Mouse (Mus musculus): ENCODE results near the gene Impg2.

The Impg2 gene

DNA sequence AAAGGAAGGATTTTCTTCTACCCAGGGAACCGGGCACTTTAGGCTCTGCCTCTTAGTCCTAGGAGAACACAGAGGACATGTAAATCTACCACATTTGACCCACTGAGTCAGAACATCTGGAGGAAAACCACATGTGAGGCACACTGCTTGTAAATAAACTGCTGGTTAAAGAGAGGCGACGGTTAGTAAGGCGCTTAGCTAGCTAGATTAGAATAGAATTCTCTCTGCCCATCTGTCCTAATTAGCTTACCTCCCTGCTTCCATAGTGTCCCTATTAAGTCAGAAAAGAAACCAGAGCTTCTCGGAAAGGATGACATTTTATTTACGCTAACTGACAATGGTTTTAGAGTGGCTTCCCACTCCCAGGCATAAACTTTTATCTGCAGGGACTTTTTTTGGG lies at the start of gene Impg2:
Impg2 (plus strand) TSS at position 263 of the 400 bp plus-strand sequence.
- no peak for DNase-seq

DNA sequence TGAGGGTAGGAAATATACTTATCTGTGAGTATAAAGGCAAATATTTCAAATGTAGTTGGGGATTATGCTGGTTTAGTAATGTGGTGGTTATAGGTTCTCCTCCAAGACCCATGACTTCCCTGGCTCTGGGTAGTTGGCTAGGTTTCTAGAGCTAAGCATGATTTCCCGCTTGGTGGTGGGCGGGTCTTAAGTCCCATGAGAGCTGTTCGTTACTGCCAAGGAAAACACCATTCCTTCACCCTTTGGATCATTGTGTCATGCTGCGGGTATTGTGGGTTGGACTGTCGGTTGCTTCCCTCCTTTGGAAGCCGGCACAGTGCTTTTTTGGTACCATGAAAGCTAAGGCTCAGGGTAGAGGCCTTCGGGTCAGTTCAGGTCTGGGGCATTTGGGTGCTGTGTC lies 40.6 kb upstream of the Impg2 start:
- no peak for DNase-seq

DNA sequence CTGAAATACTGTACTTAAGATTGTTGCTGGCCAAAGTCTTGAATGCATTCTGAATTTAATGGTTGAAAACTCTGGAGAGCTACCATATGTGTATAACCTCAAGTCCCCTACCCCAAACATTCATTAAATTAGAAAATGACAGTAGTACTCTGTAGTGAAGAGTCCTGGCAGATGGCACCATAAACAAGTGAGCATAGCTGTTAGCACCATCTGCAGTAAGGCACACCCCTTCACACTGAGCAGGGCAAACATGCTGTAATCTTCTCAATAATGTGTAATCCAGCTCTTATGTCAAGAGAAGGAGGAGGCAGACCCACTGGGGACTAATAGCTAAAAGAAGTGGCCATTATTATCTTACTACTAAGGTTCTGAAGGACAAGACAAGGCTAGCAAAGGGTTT lies 33.9 kb upstream of the Impg2 start:
- DNase-seq: no peak

DNA sequence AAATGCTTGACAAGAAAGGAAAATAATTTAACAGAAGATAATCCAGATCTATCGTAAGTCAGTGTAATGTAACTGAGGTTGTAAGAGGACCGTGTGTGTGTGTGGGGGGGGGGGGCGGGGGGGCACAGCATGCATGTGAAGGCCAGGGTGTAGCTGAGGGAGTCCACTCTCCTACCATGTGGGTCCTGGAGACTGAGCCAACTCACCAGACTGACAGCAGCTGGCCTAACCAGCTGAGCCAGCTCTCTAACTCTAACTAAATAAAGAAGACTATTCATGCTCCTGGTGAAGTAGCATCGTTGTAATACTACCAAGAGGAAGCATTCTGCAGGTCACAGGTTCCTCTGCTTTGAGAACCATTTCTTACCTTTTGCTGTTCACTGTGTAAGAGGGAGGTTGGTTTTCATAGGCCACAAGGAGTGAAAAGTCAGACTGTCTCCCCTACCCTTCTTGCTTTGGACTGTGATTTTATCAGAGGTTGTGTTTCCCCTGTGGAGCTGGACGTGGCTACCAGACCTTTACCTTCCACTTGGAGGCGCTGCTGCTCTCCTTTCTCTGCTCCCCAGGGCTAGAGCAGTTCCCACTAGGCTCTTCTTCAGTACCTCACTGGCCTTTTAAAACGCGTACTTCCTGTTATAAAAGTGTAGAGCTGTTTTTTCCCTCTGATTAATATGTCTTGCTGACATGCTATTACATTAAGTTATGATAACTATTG lies 28.1 kb upstream of the Impg2 start:
- DNase-seq: peak in 1 of 2 experiments; percentile 17

DNA sequence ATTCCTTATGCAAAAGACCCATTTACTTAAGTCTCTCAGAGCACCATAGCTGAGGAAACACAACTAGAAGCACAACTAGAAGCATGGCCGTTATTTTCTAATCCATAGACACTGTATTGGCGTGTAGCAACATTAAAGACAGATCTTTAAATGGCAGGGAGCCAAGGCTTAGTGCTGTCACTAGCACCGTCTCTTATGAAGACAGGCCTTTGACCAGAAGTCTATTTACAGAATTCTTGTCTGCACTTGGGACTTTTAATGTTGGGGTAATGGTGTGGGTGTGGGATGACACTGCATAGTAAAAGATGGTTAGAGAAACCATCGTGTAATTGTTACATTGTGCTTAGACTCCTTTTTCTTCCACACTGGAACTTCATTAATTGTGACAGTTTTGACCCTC lies 17.2 kb upstream of the Impg2 start:
- DNase-seq: no peak

DNA sequence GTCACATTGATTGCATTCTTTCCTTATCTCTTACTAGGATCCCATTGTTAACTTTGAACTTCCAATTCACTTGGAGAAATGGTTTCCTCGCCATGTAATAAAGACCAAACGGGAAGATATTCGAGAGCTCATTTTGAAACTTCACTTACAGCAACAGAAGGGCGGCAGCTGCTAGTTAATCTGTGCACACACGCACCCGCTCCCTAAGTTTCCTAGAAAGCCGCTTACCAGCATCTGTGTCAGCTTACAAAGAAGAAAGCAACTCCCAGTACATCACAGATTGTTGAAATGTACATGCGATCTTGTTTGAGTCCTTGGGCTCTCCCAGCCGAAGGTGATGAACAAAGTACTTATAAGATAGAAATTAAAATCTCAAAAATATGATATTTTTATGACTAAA lies 15.9 kb upstream of the Impg2 start:
- DNase-seq: no peak

DNA sequence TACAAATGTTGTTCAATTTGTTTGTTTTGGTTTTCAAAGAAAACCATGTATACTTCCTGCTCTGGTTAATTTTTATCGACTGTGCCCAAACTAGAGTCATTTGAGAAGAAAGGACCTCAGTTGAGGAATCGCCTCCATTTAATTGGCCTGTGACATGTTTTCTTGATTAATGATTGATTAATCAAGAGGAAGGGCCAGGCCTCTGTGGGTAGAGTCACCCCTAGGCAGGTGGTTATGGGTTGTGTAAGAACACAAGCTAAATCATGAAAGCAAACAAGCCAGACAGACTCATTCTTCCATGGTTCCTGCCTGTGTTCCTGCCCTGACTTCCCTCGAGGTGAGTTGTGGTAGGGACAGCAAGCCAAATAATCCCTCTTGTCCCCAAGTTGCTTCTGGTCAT lies 8.6 kb downstream of the Impg2 start:
- no peak for DNase-seq

DNA sequence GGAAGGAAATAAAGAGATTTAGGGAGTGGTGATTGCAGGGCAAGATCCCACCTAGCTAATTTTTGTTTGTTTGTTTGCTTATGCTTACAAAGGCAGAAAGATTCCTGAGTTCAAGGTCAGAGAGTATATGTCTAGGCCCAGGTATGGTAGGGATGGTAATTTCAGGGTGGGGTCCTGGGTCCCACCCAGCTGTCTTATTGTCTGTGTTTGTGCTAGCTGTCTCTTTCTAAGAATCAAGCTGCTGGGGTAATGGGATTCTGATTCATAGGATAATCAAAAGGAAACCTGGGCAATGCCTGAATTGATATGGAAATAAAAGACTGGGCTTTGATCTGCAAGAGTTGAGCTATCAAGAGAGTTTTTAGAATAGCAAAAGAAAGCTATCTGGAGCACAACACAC lies 23.6 kb downstream of the Impg2 start:
- DNase-seq: no peak

DNA sequence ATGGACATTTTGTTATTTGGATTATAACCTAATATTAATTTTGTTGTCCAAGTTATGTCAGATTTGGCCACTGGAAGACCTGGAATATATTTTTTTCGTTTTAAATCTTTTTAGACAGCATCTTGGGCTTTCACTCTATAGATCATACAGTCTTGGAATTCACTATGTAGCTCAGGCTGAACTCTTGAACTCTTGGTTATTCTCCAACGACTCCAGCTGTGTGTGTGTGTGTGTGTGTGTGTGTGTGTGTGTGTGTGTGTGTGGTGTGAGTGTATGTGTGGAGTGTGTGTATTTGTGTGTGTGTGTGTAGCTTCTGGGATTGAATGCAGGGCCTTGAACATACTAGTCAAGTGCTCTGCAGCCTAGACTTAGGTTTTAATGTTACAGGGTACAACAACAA lies 25.3 kb downstream of the Impg2 start:
- no peak for DNase-seq

DNA sequence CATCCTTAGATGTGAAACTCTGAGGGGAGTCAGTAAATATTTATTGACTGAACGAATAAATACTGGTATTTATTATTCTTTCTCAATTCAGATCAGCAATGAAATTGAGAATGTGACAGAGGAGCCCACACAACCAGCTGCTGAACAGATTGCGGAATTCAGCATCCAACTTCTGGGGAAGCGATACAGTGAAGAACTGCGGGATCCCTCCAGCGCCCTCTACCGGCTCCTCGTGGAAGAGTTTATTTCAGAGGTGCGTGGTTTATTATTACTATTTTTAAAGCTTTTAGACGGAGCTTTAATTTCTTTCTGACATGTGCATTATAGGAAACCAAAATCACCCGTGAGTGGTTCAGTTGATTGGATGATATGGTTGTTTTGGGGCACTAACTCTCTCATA lies 27.2 kb downstream of the Impg2 start:
- DNase-seq: peak in 1 of 2 experiments; percentile 31

DNA sequence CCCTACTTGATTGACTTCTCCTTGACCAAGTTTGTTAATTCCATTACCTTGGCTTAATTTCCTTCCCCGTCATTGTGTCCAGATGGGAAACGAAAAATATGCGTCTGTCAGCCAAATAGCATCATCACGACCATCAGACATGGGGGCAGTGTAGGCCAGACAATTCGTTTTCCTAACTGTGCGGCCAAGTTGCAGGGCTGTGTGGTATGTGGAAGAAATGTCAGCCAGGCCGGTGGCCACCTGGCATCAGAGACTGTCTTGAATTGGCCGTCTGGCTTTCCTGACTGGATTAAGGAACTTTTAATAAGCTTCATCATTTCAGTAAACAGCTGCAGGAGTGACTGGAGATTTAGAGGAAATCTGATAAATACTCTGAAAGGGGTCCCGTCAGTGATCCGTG lies 28.6 kb downstream of the Impg2 start:
- peak; percentile 11 to 53 for DNase-seq

DNA sequence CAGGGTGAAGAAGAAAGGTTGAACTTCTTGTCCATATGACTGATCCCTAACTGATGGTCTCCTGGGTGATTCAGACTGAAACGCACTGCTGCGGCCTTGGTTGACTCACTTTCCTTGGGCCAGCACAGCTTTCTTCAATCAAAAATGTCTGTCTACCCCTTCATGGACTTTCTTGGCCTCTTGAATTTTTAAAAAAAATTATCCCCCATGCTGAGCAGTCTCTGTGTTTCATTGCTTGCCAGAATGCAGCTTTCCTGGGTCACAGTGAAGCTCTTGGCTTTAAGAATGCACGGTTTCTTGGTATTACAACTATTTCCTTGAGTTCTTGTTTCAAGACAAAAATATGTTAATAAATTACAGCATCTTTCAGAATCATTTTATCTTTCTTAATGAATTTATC lies 41.9 kb downstream of the Impg2 start:
- no peak for DNase-seq

DNA sequence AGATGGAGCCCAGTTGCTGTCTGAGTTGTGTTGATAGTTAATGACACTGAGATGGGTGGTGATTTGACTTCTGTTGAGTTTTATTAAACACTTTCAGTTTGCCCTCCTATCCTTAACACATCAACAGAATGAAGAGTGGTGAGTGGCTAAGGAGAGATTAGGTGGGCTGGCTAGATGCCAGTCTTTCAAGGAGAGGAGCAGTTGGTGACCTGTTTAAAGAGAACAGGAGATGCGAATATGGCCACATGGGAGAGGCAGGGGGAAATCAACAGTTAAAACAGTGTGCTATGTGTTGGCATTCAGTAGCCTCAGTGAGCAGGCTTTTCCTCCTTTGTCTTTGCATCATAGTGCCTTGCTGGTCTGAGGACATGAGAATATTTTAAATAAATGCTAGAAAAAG lies 69.8 kb downstream of the Impg2 start:
- DNase-seq: no peak

DNA sequence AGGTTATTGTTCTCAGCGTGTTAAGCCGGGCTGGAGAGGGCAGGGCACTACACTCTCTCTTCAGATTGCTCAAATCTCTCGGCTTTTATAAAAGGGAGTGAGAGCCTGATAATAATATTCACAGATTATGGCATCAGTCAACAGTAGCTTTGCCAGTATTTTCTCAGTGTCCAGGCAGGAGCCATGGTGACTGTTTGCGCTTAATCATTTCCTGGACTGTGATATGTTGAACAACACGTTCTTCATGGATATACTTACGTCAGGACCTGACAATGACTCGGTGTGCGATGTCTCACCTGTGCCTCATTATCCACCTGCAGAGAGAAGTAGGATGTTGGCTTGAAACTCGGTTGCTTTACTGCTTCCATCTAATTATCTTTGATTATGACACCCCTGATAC lies 74.9 kb downstream of the Impg2 start:
- no peak for DNase-seq

DNA sequence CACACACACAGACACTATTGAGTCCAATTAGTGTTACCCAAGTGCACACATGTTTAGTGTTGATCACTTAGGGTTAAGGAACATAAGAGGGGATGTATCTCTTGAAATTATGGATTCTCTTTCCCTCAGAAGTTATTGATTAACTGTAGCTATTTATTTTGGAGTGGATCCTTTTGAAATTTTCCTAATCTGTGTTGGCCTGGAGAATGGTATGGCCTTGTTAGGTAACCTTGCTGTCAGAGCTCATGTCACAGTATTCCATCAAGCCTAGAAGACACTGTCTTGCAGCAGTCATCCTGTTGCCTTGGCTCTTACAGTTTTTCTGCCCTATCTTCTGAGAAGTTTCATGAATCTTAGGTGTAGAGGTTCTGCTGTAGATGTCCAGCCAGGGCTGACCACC lies 75.6 kb downstream of the Impg2 start:
- no peak for DNase-seq

DNA sequence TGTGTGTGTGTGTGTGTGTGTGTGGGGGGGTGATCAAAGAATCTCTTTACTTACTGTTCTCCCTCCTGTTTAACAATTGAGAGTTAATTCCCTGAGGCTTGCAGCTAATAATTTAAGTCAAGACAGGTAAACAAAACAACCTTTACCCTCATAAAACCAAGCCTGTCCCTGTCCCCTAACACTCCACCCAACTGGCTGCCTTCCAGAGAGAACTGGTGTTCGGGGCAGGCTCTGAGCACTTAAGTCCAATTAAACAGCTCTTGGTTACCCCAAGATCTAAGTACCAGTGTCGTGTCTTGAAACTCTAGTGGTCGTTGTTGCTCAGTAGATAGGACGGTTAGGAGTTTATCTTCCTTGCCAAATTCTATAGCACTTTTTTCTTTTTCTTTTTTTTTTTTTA lies 77.2 kb downstream of the Impg2 start:
- no peak for DNase-seq

DNA sequence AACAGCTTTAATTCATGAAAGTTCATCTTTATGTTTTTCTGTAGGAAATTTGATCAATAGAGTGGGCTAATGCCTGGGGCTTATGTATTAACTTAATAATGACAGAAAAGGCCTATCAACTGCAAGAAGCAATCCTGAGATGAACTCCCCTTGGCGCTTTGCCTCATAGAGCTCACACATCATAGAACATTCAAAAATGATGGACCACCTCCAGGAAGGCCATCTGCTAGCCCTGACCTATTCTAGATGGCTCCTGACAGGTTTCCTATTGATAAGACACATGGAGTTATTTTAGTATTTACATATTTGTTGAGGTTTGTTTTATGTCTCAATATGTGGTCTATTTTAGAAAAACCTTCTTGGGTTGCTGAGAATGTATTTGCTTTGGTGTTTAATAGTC lies 79.2 kb downstream of the Impg2 start:
- no peak for DNase-seq

DNA sequence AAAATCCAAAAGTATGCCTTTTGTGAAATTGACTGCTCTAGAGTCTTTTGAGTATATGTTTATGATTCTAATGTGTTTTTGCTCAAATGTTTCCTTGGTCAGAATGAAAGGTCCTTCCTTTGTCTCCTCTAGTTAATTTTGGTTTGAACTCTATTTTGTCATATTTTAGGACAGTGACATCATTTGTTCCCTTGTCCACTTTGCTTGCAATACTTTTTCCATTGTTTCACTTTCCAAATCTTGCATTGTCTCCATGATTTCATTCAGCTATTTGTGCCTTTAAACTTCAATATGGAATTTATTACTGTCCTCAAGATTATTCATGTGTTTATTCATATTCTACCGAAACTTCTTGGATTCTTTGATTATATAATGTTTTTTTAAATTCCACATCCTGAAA lies 79.8 kb downstream of the Impg2 start:
- DNase-seq: no peak

DNA sequence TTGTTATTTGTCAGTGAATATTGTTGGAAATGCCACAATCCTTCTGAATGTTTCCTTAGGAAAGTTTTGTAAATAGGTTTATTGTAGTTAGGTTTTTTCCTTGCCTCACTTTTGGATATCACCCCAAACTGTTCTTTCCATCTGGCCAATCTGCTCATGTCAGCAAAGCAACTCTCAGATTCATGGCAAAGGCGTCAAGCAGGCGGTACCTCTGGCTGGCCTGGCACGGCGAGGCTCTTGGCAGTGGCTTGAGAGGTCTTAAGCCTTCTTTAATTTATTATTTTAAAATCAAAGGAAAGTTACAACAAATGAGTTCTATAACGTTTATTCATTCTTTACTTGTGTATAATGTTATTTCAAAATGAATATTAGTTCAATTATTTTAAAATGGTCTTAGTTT lies 82.0 kb downstream of the Impg2 start:
- no peak for DNase-seq

DNA sequence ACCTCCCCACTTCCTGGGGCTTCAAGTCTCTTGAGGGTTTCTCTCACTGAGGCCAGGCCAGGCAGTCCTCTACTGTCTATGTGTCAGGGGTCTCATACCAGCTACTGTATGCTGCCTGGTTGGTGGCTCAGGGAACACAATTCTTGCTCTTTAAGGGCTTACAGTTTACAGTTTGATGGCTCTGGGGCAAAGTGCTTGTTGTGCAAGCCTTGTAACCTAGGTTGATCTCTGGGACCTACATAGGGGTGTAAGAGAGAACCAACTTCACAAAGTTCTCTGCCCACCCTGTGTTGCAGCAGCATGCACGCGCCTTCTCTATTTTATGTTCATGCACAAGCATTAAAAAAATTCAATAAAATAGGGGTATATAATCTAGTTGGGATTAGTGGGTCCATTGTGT lies 82.9 kb downstream of the Impg2 start:
- no peak for DNase-seq

DNA sequence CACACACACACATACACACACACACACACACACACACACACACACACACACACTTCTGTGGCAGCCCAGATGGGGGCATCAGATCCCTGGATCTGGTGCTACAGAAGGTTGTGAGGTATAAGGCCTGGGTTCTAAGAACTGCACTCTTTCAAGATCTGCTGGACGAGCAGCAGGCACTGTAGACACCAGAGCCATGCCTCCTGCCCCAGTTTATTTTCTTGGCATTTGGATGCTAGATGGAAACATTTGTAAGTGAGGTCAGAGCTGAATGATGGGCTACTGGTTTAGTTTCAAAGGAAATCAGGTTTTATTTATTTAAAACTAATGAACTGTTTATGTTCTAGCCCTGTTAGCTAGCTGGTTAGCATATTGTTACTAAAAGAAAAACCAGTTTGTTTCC lies 90.8 kb downstream of the Impg2 start:
- DNase-seq: peak; percentile 8 to 27

DNA sequence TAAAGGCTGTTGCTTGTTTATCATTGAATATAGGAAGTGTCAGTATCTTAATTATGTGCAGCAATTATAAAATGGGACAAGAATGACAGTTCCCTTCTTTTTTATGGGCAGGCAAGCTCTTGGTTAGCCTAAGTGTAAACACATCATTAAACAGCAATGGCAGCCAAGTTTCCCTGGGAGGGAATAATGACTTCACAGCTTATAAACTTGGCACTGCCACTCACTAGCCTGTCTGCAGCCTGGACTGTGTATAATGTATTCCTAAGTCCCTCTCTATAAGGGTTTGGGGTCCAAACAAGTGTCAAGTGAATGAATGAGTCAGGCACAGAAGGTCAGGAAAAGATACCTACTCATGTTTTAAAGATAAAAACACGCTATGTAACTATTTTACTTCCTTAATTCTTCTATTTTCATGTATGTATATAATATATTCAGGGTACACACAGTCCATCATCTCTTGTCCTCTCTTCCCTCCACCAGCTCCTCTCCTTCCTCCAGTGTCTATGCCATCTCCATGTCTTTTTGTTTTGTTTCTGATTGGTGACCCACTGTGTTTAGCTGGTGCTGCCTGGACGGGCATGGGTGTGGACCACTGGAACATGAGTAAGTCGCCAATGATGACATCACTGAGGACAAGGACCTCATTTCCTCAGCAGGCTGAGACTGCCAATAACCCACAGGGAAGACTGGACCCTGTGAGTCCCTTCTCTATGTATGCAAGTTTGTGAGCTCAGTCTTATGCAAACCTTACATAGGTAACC lies 92.0 kb downstream of the Impg2 start:
- peak; percentile 26 to 38 for DNase-seq

DNA sequence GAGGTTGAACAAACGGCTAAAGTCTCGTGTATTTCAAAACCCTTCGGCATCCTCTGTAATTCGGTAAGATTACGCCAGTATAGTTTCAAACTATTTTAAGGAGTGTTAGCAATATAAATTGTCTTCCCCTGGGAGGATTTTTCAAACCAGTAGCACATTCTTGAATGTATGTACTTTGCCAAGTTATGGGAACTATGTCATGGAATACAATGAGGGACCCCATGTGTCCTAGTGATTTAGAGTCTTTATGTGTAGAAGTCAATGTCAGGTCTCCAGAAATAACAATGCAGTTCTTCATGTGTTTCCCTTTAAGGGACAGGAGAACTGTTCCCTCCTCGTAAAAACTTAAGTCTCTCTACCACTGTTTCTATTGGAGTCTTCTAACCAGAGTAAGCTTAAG lies 94.1 kb downstream of the Impg2 start:
- DNase-seq: no peak

DNA sequence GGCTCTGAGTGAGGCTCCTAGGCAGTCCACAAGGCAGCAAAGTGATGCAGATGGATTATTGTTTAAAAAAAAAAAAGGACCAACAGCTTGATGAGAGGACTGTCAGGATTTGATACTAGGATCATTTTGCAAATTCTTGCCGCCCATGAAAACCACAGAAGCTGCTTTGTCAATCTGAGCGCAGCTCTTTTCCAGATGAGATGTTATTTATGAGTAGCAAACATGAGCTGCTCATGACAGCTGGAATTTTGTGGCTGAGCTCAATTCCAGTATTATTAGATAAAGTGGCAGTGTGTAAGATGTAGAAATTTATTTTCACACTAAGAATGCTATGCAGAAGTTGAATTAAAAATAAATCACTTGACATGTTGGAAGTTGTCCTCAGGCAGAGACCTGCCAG lies 94.7 kb downstream of the Impg2 start:
- DNase-seq: no peak

DNA sequence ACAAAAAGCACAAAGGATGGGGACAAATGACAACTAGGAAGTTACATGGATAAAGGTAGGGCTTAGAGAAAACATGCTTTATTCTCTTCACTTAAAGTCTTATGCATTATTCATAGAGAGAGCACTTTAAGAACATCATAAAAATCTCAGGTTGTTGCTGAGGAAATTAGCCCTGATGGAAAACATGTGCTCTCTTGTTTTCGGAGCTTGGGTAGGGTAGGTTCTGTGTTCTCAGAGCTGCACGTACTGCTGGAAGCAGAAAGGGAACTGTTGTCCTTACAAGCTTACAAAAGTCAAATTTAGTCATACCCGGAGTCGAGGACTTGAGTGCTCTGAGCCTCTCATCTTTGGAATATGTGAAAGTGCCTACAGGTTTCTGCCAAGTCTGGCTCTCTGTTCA lies 98.9 kb downstream of the Impg2 start:
- no peak for DNase-seq

Measured in lung, postnatal 4 days (tissue).